Mouse (Mus musculus): ENCODE results near the gene Ets2.

Ets2 gene

DNA sequence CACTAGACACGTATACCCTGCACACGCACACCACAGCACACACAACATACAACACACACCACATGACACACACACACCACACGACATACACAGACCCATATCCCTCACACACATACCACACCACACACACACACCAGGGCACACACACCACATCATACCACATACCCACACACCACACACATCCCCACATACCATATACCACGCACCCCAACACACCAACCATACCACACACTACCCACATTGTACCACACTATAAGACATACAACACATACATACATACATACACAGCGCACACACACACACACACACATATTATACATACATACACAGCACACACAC is 68.1 kb downstream of the Ets2 start:
- ChIA-PET CTCF (interaction anchor here in 2 of 4 experiments (0.7 to 1.2 kb wide), 2 partner anchors 45 to 982 kb away, joined by 3 read pairs; no protein-coding TSS in a partner anchor), POLR2A (interaction anchor here (0.5 to 4.2 kb wide), 21 partner anchors 8 to 914 kb away, joined by 3 to 21 read pairs (median 4); partner anchors contain the start of gene Ets2 (in 1 of the 4))

DNA sequence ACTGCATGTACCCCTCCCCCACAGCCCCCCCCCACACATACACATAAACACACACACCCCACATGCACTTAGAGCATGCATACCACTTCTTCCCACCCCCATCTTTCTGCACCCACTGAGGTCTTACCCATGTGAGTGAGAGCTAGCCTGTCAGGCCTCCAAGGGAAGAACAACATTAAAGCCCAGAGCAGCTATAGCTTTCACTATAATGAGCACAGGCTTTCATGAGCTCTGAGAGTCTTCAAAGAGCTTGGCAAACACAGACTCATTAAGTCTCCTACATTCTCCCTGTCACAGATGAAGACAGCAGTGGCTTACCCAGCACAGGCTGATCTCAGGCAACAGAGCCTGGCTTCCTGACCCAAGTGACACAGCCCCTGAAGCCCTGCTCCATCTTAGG is 68.5 kb downstream of the Ets2 start:
- CTCF ChIA-PET = interaction anchor here in 1 of 4 experiments (0.5 to 1.6 kb wide), 2 partner anchors 82 to 341 kb away, joined by 3 to 6 read pairs; no protein-coding TSS in a partner anchor
- POLR2A ChIA-PET = interaction anchor here in 3 of 4 experiments (0.6 to 4.2 kb wide), 9 partner anchors 9 to 220 kb away, joined by 3 to 21 read pairs (median 7); partner anchors contain the start of gene Psmg1 (in 1 of the 3)

All from embryonic stem cell, embryonic (primary cell).